Mouse (Mus musculus): ENCODE results near the gene Gm6583. TPM values are rescaled to one million over a fixed set of nuclear protein-coding genes. Genes with fewer than 3 reads are reported as not detected.

Gm6583 gene
- polyA plus RNA-seq (2021; fragmentation: Nextera tagmentation): not detected in 2 replicates
- long read RNA-seq, experiment 1, partial matches to known transcripts: 0 of 1 reads
- long read RNA-seq, experiment 1, other reads (novel, unspliced or antisense): 0 of 1 reads
- long read RNA-seq, experiment 2: 0 reads

DNA sequence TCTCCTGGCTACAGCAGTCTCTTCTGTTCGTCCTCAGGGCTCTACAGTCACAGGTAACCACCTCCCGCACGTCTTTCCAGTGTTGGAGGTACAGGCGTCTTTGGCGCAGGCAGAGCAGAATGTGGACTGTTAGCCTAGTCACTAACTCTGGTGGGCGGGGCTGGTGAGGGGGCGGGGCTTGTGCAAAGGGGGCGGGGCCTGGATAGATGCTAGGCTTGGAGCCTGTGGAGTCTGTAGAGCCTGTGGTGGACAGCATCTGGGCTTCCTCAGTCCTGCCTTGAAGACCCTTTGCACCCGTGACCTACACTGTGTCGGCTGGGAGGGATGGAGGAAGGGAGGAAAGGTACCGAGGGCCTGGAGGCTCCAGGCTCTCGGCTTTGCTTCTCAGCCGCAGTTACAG lies at the start of gene Gm6583:
Gene Gm6583, minus strand, starts transcription at position 124 of the 400 bp plus-strand sequence.

GRCm38 (mm10) chr5:112394779-112395443 lies 39.1 kb upstream of the Gm6583 start, which contains the start of gene Asphd2:
Gene Asphd2 (minus strand): TSS chr5:112394866.

DNA sequence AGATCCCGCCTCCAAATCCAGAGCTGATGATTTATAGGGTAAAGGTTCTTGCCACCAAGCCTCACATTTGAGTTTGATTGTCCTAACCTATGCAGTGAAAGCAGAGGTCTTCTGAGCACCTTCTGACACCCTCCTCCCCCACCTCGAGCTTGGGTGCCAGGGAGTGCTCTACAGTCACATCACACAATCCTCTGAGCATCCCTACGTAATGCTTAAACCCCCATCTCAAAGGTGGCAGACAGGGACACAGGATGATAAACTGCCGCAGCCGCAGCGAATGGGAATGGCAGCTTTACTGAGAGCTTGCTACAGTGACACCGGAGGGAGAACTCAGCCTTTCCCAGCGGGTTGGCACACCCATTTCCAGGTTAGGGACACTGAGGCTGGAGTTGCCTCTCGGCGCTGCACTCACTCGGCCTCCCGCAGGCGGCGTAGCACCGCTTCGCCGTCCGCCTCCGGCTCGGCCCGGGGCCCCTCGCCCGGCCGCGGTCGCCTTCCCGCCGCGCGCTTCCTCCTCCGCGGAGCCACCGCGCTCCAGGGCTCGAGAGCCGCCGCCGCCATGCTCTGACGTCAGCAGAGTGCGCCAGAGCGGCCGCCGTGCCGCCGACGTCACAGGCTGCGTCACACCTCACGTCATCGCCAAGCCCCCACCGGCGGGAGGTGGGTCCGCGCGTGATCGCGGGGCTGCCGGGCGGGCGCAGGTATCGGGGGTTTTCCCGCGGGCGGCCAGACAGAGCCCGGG lies 13.2 kb downstream of the Gm6583 start, which contains the start of the genes Srrd and Hps4:
Gene Srrd, minus strand, starts transcription at position 578 of the 742 bp plus-strand sequence.
Gene Hps4, plus strand, starts transcription at position 621 of the 742 bp plus-strand sequence.

GRCm38 (mm10) chr5:112325546-112326445 lies 30.0 kb downstream of the Gm6583 start, which contains the start of gene Tfip11:
Gene Tfip11 (plus strand): TSS chr5:112326358.

Other genes with a start within 250 kb of the Gm6583 start
- gene Cryba4, start 103.5 kb downstream of the Gm6583 start, polyA plus RNA-seq (2021; fragmentation: Nextera tagmentation): 4.0 and 6.2 TPM in 2 replicates
- 14.6 and 16.4 TPM in 2 replicates for gene Crybb1, start 100.2 kb downstream of the Gm6583 start, polyA plus RNA-seq (2021; fragmentation: Nextera tagmentation)
- 60.6 and 71.3 TPM in 2 replicates for gene Tpst2, start 79.3 kb downstream of the Gm6583 start, polyA plus RNA-seq (2021; fragmentation: Nextera tagmentation)
- 16.7 and 18.9 TPM in 2 replicates for gene Tfip11, start 29.7 kb downstream of the Gm6583 start, polyA plus RNA-seq (2021; fragmentation: Nextera tagmentation)
- 2.7 and 4.6 TPM in 2 replicates for gene Srrd, start 13.0 kb downstream of the Gm6583 start, polyA plus RNA-seq (2021; fragmentation: Nextera tagmentation)
- gene Hps4, start 12.9 kb downstream of the Gm6583 start, polyA plus RNA-seq (2021; fragmentation: Nextera tagmentation): 10.8 and 11.7 TPM in 2 replicates
- 49.7 and 57.4 TPM in 2 replicates for gene Asphd2, start 38.8 kb upstream of the Gm6583 start, polyA plus RNA-seq (2021; fragmentation: Nextera tagmentation)
- not detected in 2 replicates for gene Gm6588, start 93.4 kb upstream of the Gm6583 start, polyA plus RNA-seq (2021; fragmentation: Nextera tagmentation)
- gene Sez6l, start 221.2 kb upstream of the Gm6583 start, polyA plus RNA-seq (2021; fragmentation: Nextera tagmentation): 53.2 and 60.6 TPM in 2 replicates